Mouse (Mus musculus) T-cell, adult 66 days (primary cell): ENCODE results near the gene Cc2d2a. TPM values are rescaled to one million over a fixed set of nuclear protein-coding genes. Genes with fewer than 3 reads are reported as not detected.

Experiments
- total RNA-seq, 2 experiments: library from RNA; stranded (reverse); gene quantifications; 3 replicates in 1 of 2; 4 replicates in 1 of 2; pipeline ENCODE4 v1.2.4; 2023

The Cc2d2a gene
- under 1 TPM in 1 of 2 experiments, not detected in 1; 0.44 TPM for total RNA-seq

DNA sequence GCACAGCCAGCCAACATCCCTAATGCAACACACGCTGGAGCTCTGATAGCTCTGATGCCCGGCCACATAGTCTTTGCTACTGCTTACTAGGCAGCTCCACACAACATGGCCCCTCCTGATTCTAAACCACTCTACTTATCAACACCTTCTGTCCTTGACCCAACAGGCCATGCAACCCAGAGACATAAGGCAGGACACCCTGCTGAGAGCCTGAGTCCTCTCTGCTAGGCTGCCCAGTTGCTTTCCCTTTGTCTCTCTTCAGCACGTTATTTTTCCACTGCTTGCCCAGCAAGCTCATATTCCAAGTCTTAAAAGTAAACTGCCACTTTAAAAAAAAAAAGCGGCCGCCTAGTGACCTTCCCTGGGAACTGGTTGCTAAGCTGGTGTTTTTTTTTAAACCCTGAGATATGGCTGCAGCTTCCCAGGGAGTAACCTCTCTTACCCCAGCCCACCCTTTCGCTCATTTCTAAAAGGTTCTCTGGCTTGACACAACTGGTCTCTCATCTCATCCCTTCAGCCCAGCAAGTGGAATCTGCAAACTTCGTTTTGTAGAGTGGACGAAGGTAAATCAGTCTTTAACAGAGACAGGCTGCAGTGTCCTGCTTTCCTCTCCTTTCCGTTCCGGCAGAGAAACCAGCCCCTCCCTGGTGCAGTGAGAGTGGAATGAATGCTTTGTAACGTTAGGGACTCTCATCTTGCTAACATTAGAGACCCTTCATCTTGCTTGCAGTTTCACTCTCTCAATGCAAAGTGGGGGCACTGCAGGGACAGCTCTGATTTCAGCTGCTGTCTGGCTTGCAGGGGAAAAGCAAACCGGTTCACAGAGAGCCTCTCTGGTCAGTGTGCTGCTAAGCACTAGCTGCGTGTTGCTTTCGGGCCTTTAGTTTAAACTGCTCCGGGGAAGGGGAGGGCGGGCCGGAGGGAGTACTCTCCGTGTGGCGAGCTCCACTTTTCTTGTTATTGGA is at the start of gene Cc2d2a:
Gene Cc2d2a, plus strand, starts transcription at position 350 of the 965 bp plus-strand sequence.

Other genes starting within 250 kb of the Cc2d2a start
- not detected for gene C1qtnf7, start 146.8 kb upstream of the Cc2d2a start, total RNA-seq
- not detected for gene Bst1, start 156.5 kb downstream of the Cc2d2a start, total RNA-seq
- gene Fbxl5, start 159.3 kb downstream of the Cc2d2a start, total RNA-seq = 10 to 100 TPM; 61.2 to 68.9 TPM
- gene Cd38, start 206.2 kb downstream of the Cc2d2a start, total RNA-seq = 1 to 10 TPM; 4.8 to 6.6 TPM